Mouse (Mus musculus) neural tube, embryonic 15.5 days (tissue): ENCODE measurements at regions not wholly inside any gene's neighbourhood (a gene's known extent, or its start where the extent isn't known, plus 50 kb on each side); places are given as distances from the start of the nearest gene placed in this dataset.
A peak's percentile ranks its signal among the peaks of the same experiment; 100 is the strongest.

Source experiments
- ATAC-seq: fragments of 200-750 bp; cut with Nextera tagmentation; 2 replicates; pipeline ENCODE4 v1.8.0; 2017; ENCODE audit warnings: mild to moderate bottlenecking, moderate TSS enrichment, moderate library complexity; ENCODE audit not compliant: low FRiP score
- H3K27ac ChIP-seq: fragments of 300-500 bp; sonication (generic); replicated peaks from 2 replicates; pipeline ENCODE4 v1.5.1; 2015; ENCODE audit warnings: mild to moderate bottlenecking, inconsistent platforms
- H3K27me3 ChIP-seq: fragments of 300-500 bp; sonication (generic); replicated peaks from 2 replicates; pipeline ENCODE4 v1.6.1; 2015; ENCODE audit warnings: inconsistent platforms
- H3K36me3 ChIP-seq: fragments of 300-500 bp; sonication (generic); 2 replicates; pipeline ENCODE4 v1.6.1; 2015; ENCODE audit warnings: inconsistent platforms
- H3K4me1 ChIP-seq: fragments of 300-500 bp; sonication (generic); 2 replicates; pipeline ENCODE4 v1.6.1; 2015; ENCODE audit warnings: inconsistent platforms
- H3K4me2 ChIP-seq: fragments of 300-500 bp; sonication (generic); 2 replicates; pipeline ENCODE4 v1.6.1; 2015; ENCODE audit warnings: inconsistent platforms, mild to moderate bottlenecking, moderate library complexity
- H3K4me3 ChIP-seq: fragments of 300-500 bp; sonication (generic); replicated peaks from 2 replicates; pipeline ENCODE4 v1.5.1; 2015; ENCODE audit warnings: mild to moderate bottlenecking, inconsistent platforms
- H3K9ac ChIP-seq: fragments of 300-500 bp; sonication (generic); replicated peaks from 2 replicates; pipeline ENCODE4 v1.6.1; 2015; ENCODE audit warnings: mild to moderate bottlenecking, inconsistent platforms
- H3K9me3 ChIP-seq: fragments of 300-500 bp; sonication (generic); replicated peaks from 2 replicates; pipeline ENCODE4 v1.6.1; 2016; ENCODE audit warnings: inconsistent platforms
- WGBS: fragments of 180-500 bp; shearing (Covaris S2); methylation state at CpG from one replicate; pipeline ENCODE4 v1.1.7; 2015; ENCODE audit warnings: mixed read lengths; 5-methylcytosine and 5-hydroxymethylcytosine counted together

DNA sequence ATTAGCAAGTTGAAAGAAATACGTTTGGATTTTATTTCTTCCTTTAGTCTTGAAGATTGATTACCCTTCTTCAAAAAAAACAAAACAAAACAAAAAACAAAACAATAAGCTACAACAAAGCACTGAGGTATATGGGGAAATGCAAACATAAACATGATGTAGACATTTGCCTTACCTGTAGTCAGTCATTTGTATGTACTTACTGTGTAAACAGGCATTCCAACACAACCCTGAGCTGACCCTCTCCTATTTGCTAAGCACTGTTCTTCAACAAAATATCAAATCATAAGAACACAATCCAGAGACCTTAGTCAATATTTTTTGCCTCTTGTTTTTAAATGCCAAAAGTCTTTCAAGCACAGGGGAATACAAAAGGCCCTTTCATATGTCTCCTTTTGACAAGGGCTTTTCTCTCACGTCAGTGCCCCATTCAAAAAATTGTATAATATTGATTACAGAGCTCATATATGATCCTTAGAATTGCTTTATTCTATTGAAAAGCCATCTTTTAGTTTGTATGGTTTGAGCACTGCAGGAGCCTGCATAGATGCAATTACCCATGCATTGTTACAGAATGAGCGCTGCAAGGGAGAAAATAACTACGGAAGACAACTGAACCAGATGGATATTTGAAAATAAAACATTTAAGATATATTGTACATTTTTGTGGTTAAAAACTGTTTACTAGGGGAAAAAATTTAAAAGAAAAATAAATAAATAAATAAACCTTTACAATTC, 326.2 kb downstream of the Csnka2ip start:
- peaks cover 3% of the 10 kb centered on the region; the same call in 1 of the 2 replicates for H3K4me1 ChIP-seq
- no peak for ATAC-seq
- WGBS: 39% methylated on average over 4 of the region's 4 CpGs

DNA sequence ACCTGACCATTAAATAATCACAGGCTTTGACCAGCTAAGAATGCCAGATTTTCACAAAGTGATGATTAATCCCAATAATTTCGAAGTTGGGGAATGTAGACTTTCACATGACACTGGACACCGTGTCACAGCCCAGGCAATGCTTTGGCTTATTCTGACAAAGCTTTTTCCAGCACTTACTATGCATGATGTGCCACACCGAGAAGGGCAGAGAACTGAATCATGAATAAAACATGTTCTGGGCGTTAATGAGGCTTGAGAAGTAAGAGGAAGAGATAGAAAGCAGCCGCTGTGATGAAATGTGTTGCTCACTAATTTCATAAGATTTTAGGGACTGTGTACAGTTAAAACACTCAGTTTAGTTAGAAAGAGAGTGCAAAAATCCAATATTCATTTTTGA, 326.8 kb downstream of the Csnka2ip start:
- Histone ChIP-seq H3K9ac (no peak overlapping the region), H3K4me3 (no peak overlapping the region), H3K27ac (no peak overlapping the region), H3K4me1 (peaks cover 3% of the 10 kb centered on the region; the same call in 1 of the 2 replicates), H3K9me3 (no peaks in the 10 kb centered on the region), H3K4me2 (no peak overlapping the region), H3K27me3 (no peaks in the 10 kb centered on the region), H3K36me3 (no peaks in the 10 kb centered on the region)
- WGBS: 24% methylated on average over 5 of the region's 5 CpGs
- peak; percentile 63; the same call in 1 of the 2 replicates for ATAC-seq

More for the DNA sequence above, 326.2 kb downstream of the Csnka2ip start:
- Histone ChIP-seq H3K9ac (no peak overlapping the region), H3K27me3 (no peaks in the 10 kb centered on the region), H3K4me3 (no peak overlapping the region), H3K27ac (no peak overlapping the region), H3K4me2 (no peak overlapping the region), H3K36me3 (no peaks in the 10 kb centered on the region), H3K9me3 (no peaks in the 10 kb centered on the region)

DNA sequence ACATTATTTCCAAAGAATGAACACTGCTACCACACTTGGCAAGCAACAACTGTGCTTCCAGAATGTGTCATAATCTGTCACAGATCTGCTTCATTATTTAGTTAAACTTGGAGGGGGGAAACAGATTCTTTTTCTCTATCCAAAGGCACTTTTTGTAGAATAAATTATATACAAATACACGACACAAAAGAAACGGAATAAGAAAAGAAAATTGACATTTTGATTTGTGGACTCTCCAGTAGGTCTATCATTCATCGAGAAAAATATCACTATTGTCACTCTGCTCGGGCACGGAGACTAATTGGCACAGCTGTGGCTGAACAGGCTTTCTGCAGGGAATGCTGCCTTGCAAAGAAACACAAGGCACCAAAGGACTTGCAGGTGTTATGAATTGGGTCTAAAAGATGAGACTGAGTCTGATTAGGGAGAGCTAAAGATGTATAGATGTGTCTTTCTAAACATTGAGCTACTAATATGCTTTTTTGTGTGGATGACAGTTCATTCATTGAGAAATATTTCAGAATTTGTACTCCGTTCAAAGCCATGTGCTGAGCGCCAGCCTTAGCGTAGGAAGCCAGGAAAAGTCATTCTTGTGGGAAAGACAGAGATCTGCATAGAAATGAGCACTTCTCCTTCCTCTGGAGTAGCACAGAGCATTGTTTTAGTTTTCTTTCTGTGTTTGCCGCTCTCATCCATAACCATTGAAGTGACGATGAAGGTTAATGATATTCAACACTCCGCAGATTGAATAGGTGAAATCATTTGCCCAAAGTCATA, 337.1 kb downstream of the Csnka2ip start:
- Histone ChIP-seq H3K4me1 (peaks cover 6% of the 10 kb centered on the region; the same call in 1 of the 2 replicates), H3K4me2 (peak overlapping the region; percentile 30), H3K36me3 (no peaks in the 10 kb centered on the region), H3K9ac (no peak overlapping the region), H3K27me3 (no peaks in the 10 kb centered on the region), H3K27ac (no peak overlapping the region), H3K9me3 (no peaks in the 10 kb centered on the region), H3K4me3 (no peak overlapping the region)
- WGBS: 37% methylated on average over 11 of the region's 11 CpGs
- ATAC-seq: no peak

DNA sequence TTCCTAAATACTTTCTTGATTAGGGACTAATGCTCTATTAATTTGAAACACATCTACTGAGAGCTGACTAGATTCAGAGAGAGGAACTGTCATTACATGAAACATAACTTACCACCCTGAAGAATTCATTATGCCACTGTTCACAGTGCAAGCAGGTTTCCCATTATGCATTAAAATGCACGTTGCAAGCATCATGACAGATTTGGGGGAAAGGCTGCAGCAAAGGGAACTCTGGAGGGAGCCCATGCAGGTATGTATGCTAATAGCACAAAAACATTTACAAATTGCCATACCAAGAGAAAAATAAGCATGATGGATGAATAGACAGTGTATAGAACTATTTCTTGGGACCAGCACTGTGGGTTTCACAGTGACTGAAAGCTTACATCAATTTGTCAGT, 351.1 kb downstream of the Csnka2ip start:
- H3K9ac ChIP-seq: no peak overlapping the region
- ATAC-seq: no peak
- 32% methylated on average over 1 of the region's 1 CpGs for WGBS
- no peak overlapping the region for H3K27ac ChIP-seq
- no peak overlapping the region for H3K4me2 ChIP-seq
- no peaks in the 10 kb centered on the region for H3K9me3 ChIP-seq
- H3K4me3 ChIP-seq: no peak overlapping the region
- no peaks in the 10 kb centered on the region for H3K36me3 ChIP-seq
- no peaks in the 10 kb centered on the region for H3K4me1 ChIP-seq
- H3K27me3 ChIP-seq: no peaks in the 10 kb centered on the region

DNA sequence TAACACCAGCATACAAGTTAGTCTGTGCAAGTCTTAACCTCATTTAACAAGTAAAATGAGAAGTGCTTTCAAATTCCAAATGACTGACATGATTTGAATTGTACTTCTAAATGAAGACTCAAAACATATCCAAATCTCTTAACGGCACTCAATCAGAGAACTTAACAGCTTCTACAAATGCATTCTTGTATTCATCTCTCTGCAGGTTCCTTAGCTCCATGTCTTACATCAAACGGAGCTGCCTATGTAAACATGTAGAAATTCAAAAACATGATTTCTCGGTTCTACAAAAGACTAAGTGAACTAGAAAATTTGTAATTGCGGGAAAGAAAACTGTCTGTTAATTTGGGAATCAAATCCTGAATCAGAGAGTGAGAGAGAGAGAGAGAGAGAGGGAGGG, 353.5 kb downstream of the Csnka2ip start:
- H3K9me3 ChIP-seq: no peaks in the 10 kb centered on the region
- H3K36me3 ChIP-seq: no peaks in the 10 kb centered on the region
- no peak overlapping the region for H3K4me2 ChIP-seq
- no peaks in the 10 kb centered on the region for H3K27me3 ChIP-seq
- H3K27ac ChIP-seq: no peak overlapping the region
- no peaks in the 10 kb centered on the region for H3K4me1 ChIP-seq
- 62% methylated on average over 4 of the region's 4 CpGs for WGBS
- H3K4me3 ChIP-seq: no peak overlapping the region
- no peak overlapping the region for H3K9ac ChIP-seq
- ATAC-seq: no peak

DNA sequence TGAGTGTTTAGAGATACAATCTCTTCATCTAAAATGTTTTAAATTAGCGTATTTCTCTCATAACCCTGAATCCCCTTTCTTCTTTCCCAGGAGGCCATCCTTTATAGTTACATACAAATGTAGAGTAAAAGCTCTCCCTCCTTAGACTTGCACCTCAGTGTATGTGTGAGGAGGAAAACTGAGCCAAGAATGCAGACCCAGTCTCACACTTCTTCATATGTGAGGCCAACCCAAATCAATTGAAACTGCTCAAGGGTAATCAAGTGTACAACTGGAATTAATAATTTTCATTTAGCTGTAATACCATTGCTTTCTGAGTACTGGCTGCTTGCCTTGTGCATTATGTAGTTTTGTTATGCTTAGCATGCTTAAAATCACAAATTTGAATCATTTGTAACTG, 356.3 kb downstream of the Csnka2ip start:
- Histone ChIP-seq H3K27me3 (no peaks in the 10 kb centered on the region), H3K36me3 (no peaks in the 10 kb centered on the region), H3K9me3 (no peaks in the 10 kb centered on the region), H3K9ac (no peak overlapping the region), H3K4me1 (no peaks in the 10 kb centered on the region), H3K4me3 (no peak overlapping the region), H3K27ac (no peak overlapping the region), H3K4me2 (no peak overlapping the region)
- 81% methylated on average over 1 of the region's 1 CpGs for WGBS
- no peak for ATAC-seq

DNA sequence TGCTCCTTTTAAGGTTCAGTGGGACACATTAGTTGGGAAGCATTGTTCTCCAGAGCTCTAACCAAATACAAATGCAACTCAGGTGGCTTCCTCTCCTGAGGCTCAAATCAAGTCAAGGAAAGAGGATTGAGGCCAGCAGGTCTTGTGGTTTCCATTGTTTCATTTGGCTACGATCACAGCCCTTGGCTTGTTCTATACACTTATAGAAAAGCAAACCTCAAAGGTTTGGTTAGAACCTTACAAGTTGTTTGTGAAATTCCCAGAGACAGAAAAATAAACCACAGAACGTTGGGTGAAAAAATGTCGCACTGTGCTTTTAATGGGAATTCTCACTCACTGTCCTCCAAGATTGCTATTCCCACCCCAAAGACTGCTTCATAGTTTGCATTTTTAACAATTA, 360.4 kb upstream of the Epha3 start:
- H3K36me3 ChIP-seq: no peaks in the 10 kb centered on the region
- WGBS: 91% methylated on average over 3 of the region's 3 CpGs
- H3K9ac ChIP-seq: no peak overlapping the region
- H3K27me3 ChIP-seq: no peaks in the 10 kb centered on the region
- no peak for ATAC-seq
- no peaks in the 10 kb centered on the region for H3K4me1 ChIP-seq
- H3K4me2 ChIP-seq: no peak overlapping the region
- no peaks in the 10 kb centered on the region for H3K9me3 ChIP-seq
- H3K27ac ChIP-seq: no peak overlapping the region
- H3K4me3 ChIP-seq: no peak overlapping the region

DNA sequence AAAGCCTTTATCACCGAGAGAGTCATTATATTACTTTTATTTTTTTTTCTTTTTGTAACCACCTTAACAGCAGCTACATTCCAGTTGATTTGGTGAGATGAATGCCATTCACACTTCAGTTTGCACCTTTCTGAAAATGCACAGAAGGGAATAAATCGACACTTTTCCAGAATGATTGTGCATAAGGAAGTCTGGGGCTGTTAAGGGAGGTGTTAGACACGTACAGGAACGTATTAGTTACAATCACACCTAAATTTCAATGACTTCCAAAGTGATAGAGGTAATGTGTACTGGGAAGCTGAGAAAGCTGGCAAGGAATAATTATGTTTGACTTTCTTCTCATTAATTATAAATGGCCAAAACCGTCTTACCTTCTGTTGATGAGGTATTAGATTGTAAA, 352.7 kb upstream of the Epha3 start:
- ATAC-seq: no peak
- Histone ChIP-seq H3K27me3 (no peaks in the 10 kb centered on the region), H3K4me1 (no peaks in the 10 kb centered on the region), H3K9ac (no peak overlapping the region), H3K27ac (no peak overlapping the region), H3K4me2 (no peak overlapping the region), H3K9me3 (no peaks in the 10 kb centered on the region), H3K4me3 (no peak overlapping the region), H3K36me3 (no peaks in the 10 kb centered on the region)
- 82% methylated on average over 5 of the region's 5 CpGs for WGBS

DNA sequence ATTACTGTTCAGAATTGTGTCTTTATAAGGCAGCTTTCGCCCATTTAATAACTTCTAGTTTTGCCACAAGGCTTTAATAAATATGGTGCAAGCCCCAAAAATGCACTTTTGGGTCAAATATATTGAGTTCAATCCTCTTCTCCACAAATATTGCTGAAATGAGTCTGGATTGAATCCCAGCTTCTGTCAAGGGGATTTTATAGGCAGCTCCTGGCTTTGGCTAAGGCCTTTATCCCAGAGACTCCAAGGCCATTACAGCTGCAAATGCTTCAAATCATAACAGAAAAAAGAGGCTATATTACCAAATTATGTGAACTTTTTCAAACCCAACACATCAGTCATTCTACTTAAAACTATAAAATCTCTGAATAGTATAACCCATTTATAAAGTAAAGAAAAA, 347.9 kb upstream of the Epha3 start:
- Histone ChIP-seq H3K36me3 (no peaks in the 10 kb centered on the region), H3K4me1 (no peaks in the 10 kb centered on the region), H3K27ac (no peak overlapping the region), H3K4me2 (no peak overlapping the region), H3K4me3 (no peak overlapping the region), H3K27me3 (no peaks in the 10 kb centered on the region), H3K9me3 (no peaks in the 10 kb centered on the region), H3K9ac (no peak overlapping the region)
- ATAC-seq: no peak
- 88% methylated on average over 1 of the region's 1 CpGs for WGBS

DNA sequence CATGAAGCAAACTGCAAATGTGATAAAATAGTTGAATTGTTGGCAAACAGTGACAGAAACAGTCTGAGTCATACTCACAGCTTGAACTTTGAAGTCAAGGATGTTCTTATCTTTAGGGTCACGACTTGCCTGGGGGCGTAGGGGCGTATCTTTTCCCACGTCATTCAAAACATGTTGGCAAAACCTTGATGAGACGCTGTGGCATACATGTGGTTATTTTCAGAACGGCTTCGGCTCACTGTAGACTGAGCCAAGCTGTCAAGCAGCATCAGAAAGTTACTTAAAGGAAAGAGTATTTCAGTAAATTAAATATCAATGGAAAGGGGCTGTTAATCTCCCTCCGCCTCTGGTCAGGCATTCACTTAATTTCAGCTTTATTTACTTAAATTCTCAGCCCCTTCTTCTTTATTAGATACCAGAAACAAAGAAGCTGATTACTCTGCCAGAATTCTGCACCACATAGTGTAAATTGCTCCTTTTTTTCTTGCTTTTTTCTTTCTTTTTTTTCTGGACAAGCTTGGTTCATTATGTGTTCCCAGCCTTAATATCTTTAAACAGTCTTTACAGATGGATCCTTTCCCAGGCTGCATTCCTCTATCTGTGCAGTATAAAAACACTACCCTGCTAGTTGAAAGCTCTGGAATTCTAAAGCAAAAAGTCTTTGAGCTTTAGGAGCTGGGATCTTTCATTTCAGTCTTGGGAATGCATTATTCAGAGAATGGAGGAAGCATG, 302.9 kb upstream of the Epha3 start:
- Histone ChIP-seq H3K4me2 (no peak overlapping the region), H3K4me1 (no peaks in the 10 kb centered on the region), H3K27ac (no peak overlapping the region), H3K36me3 (no peaks in the 10 kb centered on the region), H3K27me3 (no peaks in the 10 kb centered on the region), H3K9me3 (no peaks in the 10 kb centered on the region), H3K4me3 (no peak overlapping the region), H3K9ac (no peak overlapping the region)
- no peak for ATAC-seq
- WGBS: 62% methylated on average over 8 of the region's 8 CpGs

DNA sequence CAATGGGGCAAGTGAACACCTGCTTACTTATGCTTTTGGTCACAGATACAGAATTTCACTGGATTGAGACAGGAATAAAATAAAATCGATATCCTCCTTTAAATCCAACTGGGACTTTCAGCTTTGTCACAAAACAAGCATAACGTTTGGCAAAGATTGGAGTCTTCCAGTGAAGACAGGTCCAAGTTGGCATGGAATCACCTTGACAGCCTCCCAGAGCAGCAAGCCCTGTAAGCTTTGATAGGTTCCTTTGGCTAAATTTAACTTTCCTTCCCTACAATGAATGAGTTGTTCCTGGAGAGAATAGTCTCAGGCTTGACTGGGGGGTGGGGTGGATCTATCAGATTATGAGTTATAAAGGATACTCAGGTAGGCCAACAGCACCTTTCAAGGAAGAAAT, 302.1 kb upstream of the Epha3 start:
- WGBS: 81% methylated on average over 2 of the region's 2 CpGs
- H3K4me1 ChIP-seq: no peaks in the 10 kb centered on the region
- H3K27ac ChIP-seq: no peak overlapping the region
- ATAC-seq: no peak
- no peak overlapping the region for H3K4me2 ChIP-seq
- H3K4me3 ChIP-seq: no peak overlapping the region
- no peaks in the 10 kb centered on the region for H3K9me3 ChIP-seq
- no peaks in the 10 kb centered on the region for H3K27me3 ChIP-seq
- H3K9ac ChIP-seq: no peak overlapping the region
- H3K36me3 ChIP-seq: no peaks in the 10 kb centered on the region
